Mouse (Mus musculus) myocyte (in vitro differentiated cells): ENCODE measurements around the gene Tsga10.

Experiments used
- CEBPB ChIP-seq: IDR thresholded peaks from 2 replicates; pipeline ENCODE4 v1.6.1; 2011; ENCODE audit warnings: mild to moderate bottlenecking, moderate library complexity; ENCODE audit not compliant: poor library complexity, insufficient read depth, severe bottlenecking
- E2F4 ChIP-seq: IDR thresholded peaks from one replicate; pipeline ENCODE4 v1.6.1; 2011; ENCODE audit warnings: mild to moderate bottlenecking, control low read depth, moderate library complexity; ENCODE audit not compliant: insufficient read depth
- MAX ChIP-seq: IDR thresholded peaks from one replicate; pipeline ENCODE4 v1.6.1; 2011; ENCODE audit warnings: low read depth, mild to moderate bottlenecking, control low read depth
- MYOD1 ChIP-seq, 3 experiments: IDR thresholded peaks; one replicate each; pipeline ENCODE4 v1.6.1; 2011; ENCODE audit warnings: control low read depth in 2 of 3, low read depth in 2 of 3, mild to moderate bottlenecking in 2 of 3, moderate library complexity in 1 of 3; ENCODE audit not compliant: insufficient read length in 2 of 3, control insufficient read depth in 1 of 3
- POLR2A ChIP-seq: IDR thresholded peaks from one replicate; pipeline ENCODE4 v1.6.1; 2011; ENCODE audit warnings: low read depth, mild to moderate bottlenecking, control low read depth, moderate library complexity; ENCODE audit not compliant: insufficient read length
- POLR2AphosphoS2 ChIP-seq: IDR thresholded peaks from one replicate; pipeline ENCODE4 v1.6.1; 2011; ENCODE audit warnings: low read depth, control low read depth; ENCODE audit not compliant: insufficient read length
- SRF ChIP-seq: IDR thresholded peaks from one replicate; pipeline ENCODE4 v1.6.1; 2011; ENCODE audit warnings: low read depth; ENCODE audit not compliant: control insufficient read depth, insufficient read length
- TCF12 ChIP-seq: IDR thresholded peaks from one replicate; pipeline ENCODE4 v1.6.1; 2011; ENCODE audit warnings: mild to moderate bottlenecking, control low read depth; ENCODE audit not compliant: poor library complexity, insufficient read depth, severe bottlenecking
- TCF3 ChIP-seq: IDR thresholded peaks from one replicate; pipeline ENCODE4 v1.6.1; 2011; ENCODE audit warnings: low read depth, control low read depth; ENCODE audit not compliant: insufficient read length
- USF1 ChIP-seq: IDR thresholded peaks from one replicate; pipeline ENCODE4 v1.6.1; 2011; ENCODE audit warnings: low read depth, mild to moderate bottlenecking, control low read depth, moderate library complexity

GRCm38 (mm10) chr1:37894606-37895005 is 28.4 kb upstream of the Tsga10 start:
- TF ChIP-seq POLR2A (no peak), POLR2AphosphoS2 (no peak), CEBPB (no peak), MYOD1 (IDR thresholded peaks at IDR 0.05; ENCODE audit: control insufficient read depth in 1 of 3, insufficient read length in 2 of 3, low read depth in 2 of 3) (no peak), E2F4 (no peak), USF1 (no peak), MAX (no peak), TCF12 (no peak), SRF (no peak), TCF3 (no peak)
